17 mouse cellular contexts compared by ENCODE assay signal in the genomic region with DNA sequence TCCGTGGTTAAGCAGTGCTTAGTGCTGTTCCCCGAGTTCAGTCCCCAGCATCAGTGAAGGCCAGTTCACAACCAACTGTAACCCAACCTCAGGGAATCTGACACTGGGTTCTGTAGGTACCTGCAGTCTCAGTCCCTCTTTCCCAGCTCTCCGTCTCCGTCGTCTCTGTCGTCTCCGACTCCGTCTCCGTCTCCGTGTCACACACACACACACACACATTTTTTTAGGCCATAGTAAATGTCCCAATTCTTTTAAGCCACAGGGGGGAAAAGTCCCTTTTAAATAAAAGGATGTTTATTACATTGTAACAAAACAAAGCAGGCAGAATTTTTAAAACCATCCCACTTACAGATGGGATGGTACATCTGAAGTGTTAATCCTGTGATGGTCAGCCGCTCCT.
DNase-seq lines count a peak whose midpoint lies in the region; ATAC-seq lines count a peak whose summit lies in the region.
"Had no signal": no experiment of that assay in that cellular context is flagged by ENCODE, and none has a peak within 500 bp of the region (broad histone marks: within the 10 kb centered on the region; RNA-seq: fewer than 3 reads in every experiment).

No protein-coding gene starts in this region.

- H3K9me3 ChIP-seq in limb, embryonic 13.5 days: no peaks in the 10 kb centered on the region
- no peaks in the 10 kb centered on the region for H3K9me3 ChIP-seq in limb, embryonic 10.5 days (replicated peaks)
- no peaks in the 10 kb centered on the region for H3K9me3 ChIP-seq in forebrain, embryonic 15.5 days
- H3K9me3 ChIP-seq in midbrain, embryonic 12.5 days: no peaks in the 10 kb centered on the region
- H3K9me3 ChIP-seq: heart, embryonic 12.5 days had no signal

- no peaks in the 10 kb centered on the region for H3K36me3 ChIP-seq in limb, embryonic 13.5 days
- H3K36me3 ChIP-seq in limb, embryonic 10.5 days: no peaks in the 10 kb centered on the region
- H3K36me3 ChIP-seq in forebrain, embryonic 15.5 days: no peaks in the 10 kb centered on the region
- H3K36me3 ChIP-seq in midbrain, embryonic 12.5 days: no peaks in the 10 kb centered on the region
- H3K36me3 ChIP-seq: G1E; heart, embryonic 12.5 days had no signal

- H3K27ac ChIP-seq in limb, embryonic 13.5 days: no peak overlapping the region
- H3K27ac ChIP-seq in limb, embryonic 10.5 days: no peak overlapping the region
- peak overlapping the region; percentile 77 for H3K27ac ChIP-seq in forebrain, embryonic 15.5 days (replicated peaks)
- H3K27ac ChIP-seq in midbrain, embryonic 12.5 days (replicated peaks): peak overlapping the region; percentile 90
- H3K27ac ChIP-seq: liver, embryonic 14.5 days; stomach, postnatal 0 days had no signal

- 0 out of 2 replicates have a peak overlapping the region, but pooled peaks have one; percentile 25 for H3K9ac ChIP-seq in limb, embryonic 13.5 days
- no peak overlapping the region for H3K9ac ChIP-seq in forebrain, embryonic 15.5 days (replicated peaks)
- H3K9ac ChIP-seq in midbrain, embryonic 12.5 days (replicated peaks): no peak overlapping the region
- H3K9ac ChIP-seq: heart, embryonic 12.5 days; liver, embryonic 14.5 days had no signal

- no peak for DNase-seq in limb, embryonic 10.5 days (ENCODE audit: low spot score)
- DNase-seq in thymus, postnatal 4 days: no peak
- no peak for DNase-seq in cerebellum, postnatal 36 days
- no peak for DNase-seq in lung, postnatal 14 days
- DNase-seq: cerebellum, adult 11-12 months; kidney, adult 8-10 months; kidney, postnatal 4 days; spleen, adult 18-20 months; thymus, postnatal 36 days had no signal

- no peak overlapping the region for H3K4me2 ChIP-seq in limb, embryonic 13.5 days (replicated peaks)
- no peak overlapping the region for H3K4me2 ChIP-seq in forebrain, embryonic 15.5 days (replicated peaks)
- H3K4me2 ChIP-seq in midbrain, embryonic 12.5 days (replicated peaks): peak overlapping the region; percentile 24; the same call in 1 of the 2 replicates
- H3K4me2 ChIP-seq: heart, embryonic 12.5 days had no signal

- peaks cover 22% of the 10 kb centered on the region for H3K4me1 ChIP-seq in limb, embryonic 13.5 days
- H3K4me1 ChIP-seq in limb, embryonic 10.5 days: peaks cover 34% of the 10 kb centered on the region
- peaks cover 32% of the 10 kb centered on the region for H3K4me1 ChIP-seq in forebrain, embryonic 15.5 days
- peaks cover 66% of the 10 kb centered on the region for H3K4me1 ChIP-seq in midbrain, embryonic 12.5 days

- no peak for ATAC-seq in limb, embryonic 13.5 days (ENCODE audit: low FRiP score, low read depth)
- ATAC-seq in forebrain, embryonic 15.5 days (replicated peaks): no peak
- no peak for ATAC-seq in midbrain, embryonic 12.5 days (ENCODE audit: low FRiP score, low read depth)
- ATAC-seq: lung, postnatal 0 days had no signal

- WGBS in limb, embryonic 13.5 days: 77% methylated on average over 11 of the region's 11 CpGs
- 91% methylated on average over 11 of the region's 11 CpGs for WGBS in limb, embryonic 10.5 days
- 41% methylated on average over 11 of the region's 11 CpGs for WGBS in forebrain, embryonic 15.5 days
- WGBS in midbrain, embryonic 12.5 days: 48% methylated on average over 11 of the region's 11 CpGs

- H3K27me3 ChIP-seq in limb, embryonic 13.5 days: no peaks in the 10 kb centered on the region
- H3K27me3 ChIP-seq in limb, embryonic 10.5 days (ENCODE audit: low read depth, poor library complexity, severe bottlenecking): peaks cover 10% of the 10 kb centered on the region; the same call in 1 of the 2 replicates
- no peaks in the 10 kb centered on the region for H3K27me3 ChIP-seq in forebrain, embryonic 15.5 days
- H3K27me3 ChIP-seq in midbrain, embryonic 12.5 days: peaks cover 9% of the 10 kb centered on the region; the same call in 1 of the 2 replicates
- H3K27me3 ChIP-seq: heart, embryonic 12.5 days had no signal

- no peak overlapping the region for H3K4me3 ChIP-seq in limb, embryonic 13.5 days
- H3K4me3 ChIP-seq in limb, embryonic 10.5 days: no peak overlapping the region
- no peak overlapping the region for H3K4me3 ChIP-seq in forebrain, embryonic 15.5 days
- H3K4me3 ChIP-seq in midbrain, embryonic 12.5 days: no peak overlapping the region
- H3K4me3 ChIP-seq: heart, embryonic 12.5 days had no signal

Comparison
In these comparisons a context has a peak if more than half of its experiments do, and no peak if none do; other contexts are left out.
1. H3K27ac ChIP-seq: peak in forebrain, embryonic 15.5 days (single experiment) and midbrain, embryonic 12.5 days (single experiment); none in limb, embryonic 13.5 days (single experiment) and limb, embryonic 10.5 days (single experiment).